Mouse (Mus musculus) limb, embryonic 15.5 days (tissue): ENCODE data around the gene Yaf2. TPM values are rescaled to one million over a fixed set of nuclear protein-coding genes. Genes with fewer than 3 reads are reported as not detected.

ENCODE experiments used
- ATAC-seq: fragments of 200-750 bp; cut with Nextera tagmentation; 2 replicates; pipeline ENCODE4 v1.8.0; 2017; ENCODE audit warnings: low read depth, moderate TSS enrichment; ENCODE audit not compliant: insufficient number of reproducible peaks, low FRiP score, low TSS enrichment
- H3K27ac ChIP-seq: fragments of 300-500 bp; sonication (generic); 2 replicates; pipeline ENCODE4 v1.5.1; 2015; ENCODE audit warnings: moderate library complexity, mild to moderate bottlenecking, inconsistent platforms
- H3K27me3 ChIP-seq: fragments of 300-500 bp; sonication (generic); 2 replicates; pipeline ENCODE4 v1.6.1; 2015; ENCODE audit warnings: inconsistent platforms
- H3K36me3 ChIP-seq: fragments of 300-500 bp; sonication (generic); 2 replicates; pipeline ENCODE4 v1.6.1; 2015; ENCODE audit warnings: inconsistent platforms
- H3K4me1 ChIP-seq: fragments of 300-500 bp; sonication (generic); 2 replicates; pipeline ENCODE4 v1.6.1; 2015; ENCODE audit warnings: inconsistent platforms
- H3K4me2 ChIP-seq: fragments of 300-500 bp; sonication (generic); 2 replicates; pipeline ENCODE4 v1.6.1; 2015; ENCODE audit warnings: mild to moderate bottlenecking, inconsistent platforms
- H3K4me3 ChIP-seq: fragments of 300-500 bp; sonication (generic); 2 replicates; pipeline ENCODE4 v1.5.1; 2015; ENCODE audit warnings: mild to moderate bottlenecking, inconsistent platforms
- H3K9ac ChIP-seq: fragments of 300-500 bp; sonication (generic); 2 replicates; pipeline ENCODE4 v1.6.1; 2015; ENCODE audit warnings: inconsistent platforms
- H3K9me3 ChIP-seq: fragments of 300-500 bp; sonication (generic); 2 replicates; pipeline ENCODE4 v1.6.1; 2016; ENCODE audit warnings: inconsistent platforms
- WGBS: fragments of 180-500 bp; shearing (Covaris S2); methylation state at CpG from one replicate; pipeline ENCODE4 v1.1.7; 2015; 5-methylcytosine and 5-hydroxymethylcytosine counted together
- polyA plus RNA-seq: library from polyadenylated mRNA; unstranded; fragments of >200 nt; fragmentation: Nextera tagmentation; extraction: Ambion mirVana; gene quantifications from 2 replicates; pipeline ENCODE4 v1.2.1, GENCODE M21; 2015

The Yaf2 gene
- polyA plus RNA-seq, 1 experiment from 2014 or later: 58.6 TPM

DNA sequence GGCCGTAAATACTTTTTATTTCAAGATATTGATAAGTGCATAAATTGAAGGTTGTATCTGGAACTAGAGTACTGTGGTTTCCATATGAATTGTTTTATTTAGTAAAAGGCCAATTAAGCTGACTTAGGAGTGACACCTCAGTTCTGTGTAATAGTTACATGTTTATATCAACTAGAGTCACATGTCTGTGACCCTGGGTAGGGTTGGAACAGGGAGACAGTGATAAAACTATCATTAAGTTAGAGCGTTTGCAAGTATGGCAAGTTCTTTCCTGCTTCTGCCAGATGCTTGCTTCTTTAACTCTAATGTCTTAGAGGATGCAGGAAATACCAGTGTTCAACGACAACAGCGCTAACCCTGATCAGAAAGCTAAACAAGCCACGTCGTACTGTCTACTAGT lies 52.4 kb downstream of the Yaf2 start:
- Histone ChIP-seq H3K9me3 (no peaks in the 10 kb centered on the region), H3K4me3 (no peak overlapping the region), H3K4me1 (no peaks in the 10 kb centered on the region; the same call in 1 of the 2 replicates), H3K27ac (no peak overlapping the region), H3K9ac (no peak overlapping the region), H3K4me2 (no peak overlapping the region), H3K27me3 (no peaks in the 10 kb centered on the region), H3K36me3 (peaks cover 24% of the 10 kb centered on the region)
- no peak for ATAC-seq
- 79% methylated on average over 6 of the region's 6 CpGs for WGBS

DNA sequence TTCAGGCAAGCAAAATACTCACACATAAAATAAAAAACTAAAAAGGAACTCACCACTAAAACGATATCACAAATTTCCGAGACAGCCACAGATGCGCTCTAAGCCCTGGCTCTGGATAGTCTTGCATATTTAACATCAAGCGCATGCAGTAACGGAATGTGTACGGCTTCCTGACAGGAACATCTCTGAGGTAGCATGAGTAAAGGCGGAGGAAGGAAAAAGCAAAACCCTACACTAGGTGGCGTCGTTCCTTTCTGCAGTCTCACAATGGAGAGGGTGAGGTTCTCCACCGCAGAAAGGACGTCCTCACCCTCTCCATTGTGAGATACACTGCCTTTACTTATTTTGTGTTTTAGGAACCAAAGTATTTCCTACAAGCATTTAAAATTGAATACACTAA lies 53.4 kb downstream of the Yaf2 start:
- Histone ChIP-seq H3K36me3 (peaks cover 24% of the 10 kb centered on the region), H3K4me3 (no peak overlapping the region), H3K4me2 (no peak overlapping the region), H3K9ac (no peak overlapping the region), H3K27ac (no peak overlapping the region), H3K4me1 (no peaks in the 10 kb centered on the region; the same call in 1 of the 2 replicates), H3K27me3 (no peaks in the 10 kb centered on the region), H3K9me3 (no peaks in the 10 kb centered on the region)
- WGBS: 75% methylated on average over 11 of the region's 11 CpGs
- no peak for ATAC-seq

DNA sequence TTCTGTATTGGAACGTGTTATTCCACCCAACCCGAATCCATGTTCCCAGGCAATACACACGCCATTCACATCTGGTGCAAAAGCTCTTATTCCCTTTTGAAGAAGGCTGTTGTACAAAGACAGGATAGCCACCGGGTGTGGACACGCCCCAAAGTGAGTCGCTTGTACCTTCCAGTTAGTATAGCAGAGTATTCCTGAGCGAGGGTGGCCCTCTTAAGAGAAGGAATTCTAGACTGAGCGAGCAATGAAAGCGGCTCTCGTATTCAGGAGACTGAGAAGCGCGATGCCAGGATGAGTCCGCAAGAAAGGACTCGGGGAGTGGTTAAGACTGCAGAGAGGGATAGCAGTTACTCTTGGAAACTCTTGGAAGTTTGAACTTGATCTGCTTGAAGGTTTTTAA lies 60.5 kb downstream of the Yaf2 start:
- no peaks in the 10 kb centered on the region for H3K9me3 ChIP-seq
- H3K36me3 ChIP-seq: peaks cover 12% of the 10 kb centered on the region
- peaks cover 24% of the 10 kb centered on the region for H3K4me1 ChIP-seq
- no peak for ATAC-seq
- H3K27ac ChIP-seq: no peak overlapping the region
- peak overlapping the region; percentile 91 for H3K4me2 ChIP-seq
- no peak overlapping the region; the same call in 1 of the 2 replicates for H3K9ac ChIP-seq
- H3K27me3 ChIP-seq: no peaks in the 10 kb centered on the region
- 5% methylated on average over 14 of the region's 14 CpGs for WGBS
- H3K4me3 ChIP-seq: peak overlapping the region; percentile 77

DNA sequence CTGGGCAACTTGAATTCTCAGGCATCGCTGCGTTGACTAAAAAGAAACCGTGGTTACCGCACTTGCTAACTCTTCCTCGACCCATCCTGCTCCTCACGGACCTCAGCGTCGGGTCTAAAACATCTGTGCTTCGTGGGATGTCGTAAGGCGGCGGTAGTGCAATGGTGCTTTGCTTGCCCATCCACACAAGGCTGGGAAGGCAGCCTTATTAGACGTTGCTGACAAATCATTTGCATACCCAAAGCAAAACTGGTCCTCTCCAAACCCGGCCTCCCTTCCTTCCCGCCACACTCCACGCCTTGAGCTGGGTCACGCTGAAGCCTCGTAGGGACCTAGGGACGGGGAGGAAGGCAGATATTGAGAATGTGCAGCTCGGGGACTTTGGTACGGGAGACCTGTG lies 61.1 kb downstream of the Yaf2 start:
- under 1% methylated on average over 21 of the region's 21 CpGs for WGBS
- peak; percentile 36 for ATAC-seq
- Histone ChIP-seq H3K9me3 (no peaks in the 10 kb centered on the region), H3K27me3 (no peaks in the 10 kb centered on the region), H3K9ac (peak overlapping the region; percentile 33; the same call in 1 of the 2 replicates), H3K4me3 (peak overlapping the region; percentile 77), H3K4me1 (peaks cover 24% of the 10 kb centered on the region), H3K27ac (peak overlapping the region; percentile 94), H3K36me3 (0 out of 2 replicates have a peak, but pooled peaks cover 6% of the 10 kb centered on the region), H3K4me2 (peak overlapping the region; percentile 91)

DNA sequence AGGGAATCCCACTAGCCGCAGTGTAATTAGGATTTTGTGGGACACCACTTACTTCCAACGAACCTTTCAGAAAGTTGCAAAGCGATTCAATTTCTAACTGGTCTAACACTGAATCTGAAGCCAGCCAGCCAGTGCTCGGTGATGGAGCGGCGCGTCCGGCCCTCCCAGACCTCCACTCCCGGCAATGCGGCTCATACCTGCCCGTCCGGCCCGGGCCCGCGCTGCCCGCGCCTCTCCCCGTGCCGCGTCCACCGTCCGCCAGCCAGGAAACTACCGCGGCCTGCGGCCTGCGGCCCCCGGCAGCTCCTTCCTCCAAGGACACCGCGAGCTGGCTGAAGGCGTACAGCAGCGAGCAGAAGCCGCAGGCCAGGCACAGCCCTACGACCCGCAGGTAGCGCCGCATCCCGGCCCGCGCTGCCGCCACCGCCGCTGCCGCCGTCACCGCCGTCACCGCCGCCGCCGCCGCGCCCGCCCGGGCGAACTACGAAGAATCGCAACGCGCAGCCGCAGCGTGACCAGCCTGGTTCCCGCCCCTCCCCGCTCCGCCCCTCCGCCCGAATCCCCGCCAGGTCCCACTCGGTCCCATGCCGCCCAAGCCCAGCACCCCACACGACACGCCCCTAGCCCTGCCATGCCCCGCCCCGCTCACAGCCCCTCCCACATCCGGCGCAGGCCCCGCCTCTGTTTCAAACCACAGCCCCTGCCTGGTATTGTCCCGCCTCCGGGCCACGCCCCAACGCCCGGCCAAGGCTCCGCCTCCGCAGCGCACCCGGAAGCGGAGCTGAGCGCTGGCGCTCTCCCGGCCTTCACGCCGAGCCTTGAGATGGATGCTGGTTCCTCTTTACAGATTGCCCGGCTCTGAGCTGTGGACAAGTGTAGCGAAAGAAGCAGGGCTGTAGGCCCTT lies 61.8 kb downstream of the Yaf2 start, which contains the start of gene Gxylt1:
Gxylt1 (minus strand) TSS at position 501 of the 905 bp plus-strand sequence.
- 0% methylated on average over 60 of the region's 93 CpGs for WGBS
- Histone ChIP-seq H3K9ac (peak within 1 kb of the TSS; percentile 81), H3K27ac (peak within 1 kb of the TSS; percentile 94), H3K4me2 (peak within 1 kb of the TSS; percentile 91), H3K4me1 (peaks cover 28% of the 10 kb centered on the region), H3K27me3 (no peaks in the 10 kb centered on the region), H3K4me3 (peak within 1 kb of the TSS; percentile 77), H3K9me3 (no peaks in the 10 kb centered on the region), H3K36me3 (peaks cover 7% of the 10 kb centered on the region; the same call in 1 of the 2 replicates)
- ATAC-seq: peak; percentile 99

DNA sequence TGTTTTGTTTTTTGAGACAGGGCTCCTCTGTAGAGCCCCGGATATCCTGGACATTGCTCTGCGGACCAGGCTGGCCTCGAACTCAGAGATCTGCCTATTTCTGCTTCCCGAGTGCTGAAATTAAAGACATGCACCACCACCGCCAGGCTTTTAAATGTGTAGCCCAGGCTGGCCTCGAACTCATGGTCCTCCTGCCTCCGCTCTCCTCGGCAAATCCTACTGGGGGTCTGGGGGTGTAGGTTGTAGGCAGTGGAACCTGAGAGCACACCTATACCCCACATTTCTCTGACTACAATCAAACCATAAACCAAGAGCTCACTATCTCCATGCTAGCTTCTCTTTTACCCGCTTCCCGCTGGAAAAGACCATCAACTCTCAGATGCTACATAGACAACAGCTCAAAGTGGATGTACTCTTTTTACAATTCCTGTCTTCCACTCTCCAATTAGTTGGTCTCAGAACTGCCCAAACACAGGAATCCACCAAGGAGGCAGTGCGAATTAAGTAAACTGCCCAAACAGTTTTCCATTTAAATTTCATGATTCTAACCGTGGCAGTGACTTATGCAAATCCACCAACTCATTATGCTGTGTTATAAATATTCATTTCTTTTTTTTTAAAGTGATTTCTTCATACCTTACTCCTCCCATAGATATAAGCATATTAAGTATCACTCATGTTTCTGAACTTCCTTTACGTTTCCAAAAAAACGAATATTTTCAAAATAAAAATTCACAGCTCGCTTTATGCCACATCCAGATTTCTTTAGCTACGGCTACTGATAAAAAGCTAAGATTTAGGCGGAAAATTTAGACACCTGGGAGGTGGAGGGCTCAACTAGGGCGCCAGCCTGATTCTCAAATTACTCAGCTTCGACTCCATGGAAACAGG lies 62.7 kb downstream of the Yaf2 start:
- no peaks in the 10 kb centered on the region for H3K9me3 ChIP-seq
- peaks cover 28% of the 10 kb centered on the region for H3K4me1 ChIP-seq
- H3K9ac ChIP-seq: peak overlapping the region; percentile 81
- peak overlapping the region; percentile 77 for H3K4me3 ChIP-seq
- no peaks in the 10 kb centered on the region for H3K27me3 ChIP-seq
- peak overlapping the region; percentile 94 for H3K27ac ChIP-seq
- ATAC-seq: no peak
- 44% methylated on average over 19 of the region's 19 CpGs for WGBS
- H3K36me3 ChIP-seq: peaks cover 8% of the 10 kb centered on the region; the same call in 1 of the 2 replicates
- H3K4me2 ChIP-seq: peak overlapping the region; percentile 50

DNA sequence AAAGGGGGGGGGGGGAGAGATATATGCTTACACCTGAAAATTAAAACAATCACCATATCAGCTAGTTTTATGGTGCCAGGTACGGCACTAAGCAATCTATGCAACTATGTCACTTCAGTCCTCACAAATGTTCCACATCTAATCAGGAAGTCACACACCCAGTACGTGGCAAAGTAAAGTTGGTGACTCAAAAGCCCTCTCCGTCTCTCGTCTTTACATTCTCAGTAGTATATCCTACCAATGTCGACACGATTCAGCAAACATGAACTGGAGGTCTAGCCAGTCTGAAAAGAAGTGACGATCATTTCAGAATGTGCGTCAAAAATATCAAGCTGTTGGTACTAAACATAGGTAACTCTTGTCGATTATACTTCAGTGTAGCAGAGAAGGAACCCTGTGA lies 63.8 kb downstream of the Yaf2 start:
- Histone ChIP-seq H3K4me3 (no peak overlapping the region), H3K9ac (no peak overlapping the region), H3K4me2 (no peak overlapping the region), H3K36me3 (peaks cover 5% of the 10 kb centered on the region; the same call in 1 of the 2 replicates), H3K27ac (no peak overlapping the region), H3K9me3 (no peaks in the 10 kb centered on the region), H3K27me3 (no peaks in the 10 kb centered on the region), H3K4me1 (peaks cover 28% of the 10 kb centered on the region)
- no peak for ATAC-seq
- 84% methylated on average over 9 of the region's 9 CpGs for WGBS

DNA sequence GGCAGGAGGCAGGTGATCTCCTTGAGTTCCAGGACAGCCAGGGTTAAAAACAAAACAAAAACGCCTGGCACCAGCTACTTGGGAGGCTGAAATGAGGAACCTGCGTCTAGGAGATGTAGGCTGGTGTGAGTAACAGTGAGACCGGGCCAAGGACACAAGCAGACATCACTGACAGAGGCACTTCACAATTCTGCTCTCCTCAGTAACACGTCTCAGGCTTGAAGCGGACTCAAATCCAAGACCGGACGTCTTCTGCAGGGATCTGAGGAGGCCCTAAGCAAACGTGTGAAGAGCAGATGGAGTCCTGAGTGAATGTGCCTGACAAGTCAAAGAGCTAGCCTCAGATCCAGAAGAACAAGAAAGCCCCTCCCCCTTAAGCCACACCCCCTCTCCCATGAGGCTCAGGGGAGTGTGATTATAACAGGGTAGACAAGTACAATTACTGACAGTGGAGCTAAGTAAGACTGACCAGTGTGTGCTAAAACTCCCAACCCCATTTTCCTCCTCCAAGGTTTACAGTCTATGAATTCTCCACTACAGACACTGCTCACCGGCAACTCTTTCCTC lies 66.4 kb downstream of the Yaf2 start:
- Histone ChIP-seq H3K9ac (no peak overlapping the region), H3K27me3 (no peaks in the 10 kb centered on the region), H3K27ac (no peak overlapping the region), H3K4me3 (no peak overlapping the region), H3K4me2 (no peak overlapping the region), H3K36me3 (peaks cover 5% of the 10 kb centered on the region; the same call in 1 of the 2 replicates), H3K4me1 (peaks cover 24% of the 10 kb centered on the region), H3K9me3 (no peaks in the 10 kb centered on the region)
- 76% methylated on average over 9 of the region's 9 CpGs for WGBS
- ATAC-seq: no peak

DNA sequence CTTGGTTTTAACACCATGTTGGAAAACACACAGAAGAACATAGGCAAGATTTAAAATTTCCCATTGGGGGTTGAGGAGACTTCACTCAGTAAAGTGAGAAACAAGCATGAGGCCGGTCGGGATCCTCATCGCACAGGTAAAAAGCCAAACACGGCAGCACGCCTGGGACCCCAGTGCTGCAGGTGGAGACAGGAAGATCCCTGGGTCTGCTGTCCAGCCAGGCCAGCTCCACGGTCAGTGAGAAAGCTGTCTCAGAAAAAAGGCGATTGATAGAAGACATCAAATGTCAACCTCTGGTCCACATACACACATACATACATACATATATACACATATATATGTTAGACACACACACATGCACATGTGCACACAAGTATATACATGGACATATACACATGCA lies 67.2 kb downstream of the Yaf2 start:
- Histone ChIP-seq H3K27me3 (no peaks in the 10 kb centered on the region), H3K36me3 (peaks cover 5% of the 10 kb centered on the region; the same call in 1 of the 2 replicates), H3K4me1 (peaks cover 24% of the 10 kb centered on the region), H3K27ac (no peak overlapping the region), H3K9me3 (no peaks in the 10 kb centered on the region), H3K4me2 (no peak overlapping the region), H3K4me3 (no peak overlapping the region), H3K9ac (no peak overlapping the region)
- no peak for ATAC-seq
- 89% methylated on average over 7 of the region's 7 CpGs for WGBS

DNA sequence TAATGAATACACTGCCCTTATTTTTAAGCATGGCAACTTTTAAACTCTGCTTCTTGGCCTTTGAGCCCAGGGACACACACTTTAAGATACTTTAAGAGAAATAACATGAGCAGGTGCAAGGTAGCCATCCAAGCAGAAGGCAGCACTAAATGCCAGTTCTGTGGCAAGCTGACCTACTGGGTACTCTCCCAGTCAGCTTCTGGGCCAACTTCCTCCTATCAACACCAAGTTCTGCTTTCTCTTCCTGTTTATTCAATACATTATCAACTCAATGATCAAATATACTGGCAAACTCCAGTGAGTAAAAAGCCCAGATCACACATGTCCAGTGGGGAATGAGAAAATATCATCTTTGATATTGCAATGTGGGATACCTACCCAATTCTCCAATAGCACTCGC lies 68.7 kb downstream of the Yaf2 start:
- H3K4me2 ChIP-seq: no peak overlapping the region
- H3K9ac ChIP-seq: no peak overlapping the region
- no peak overlapping the region for H3K4me3 ChIP-seq
- no peaks in the 10 kb centered on the region for H3K27me3 ChIP-seq
- peaks cover 5% of the 10 kb centered on the region; the same call in 1 of the 2 replicates for H3K36me3 ChIP-seq
- H3K27ac ChIP-seq: no peak overlapping the region
- H3K9me3 ChIP-seq: no peaks in the 10 kb centered on the region
- no peak for ATAC-seq
- WGBS: 93% methylated on average over 1 of the region's 1 CpGs
- H3K4me1 ChIP-seq: peaks cover 14% of the 10 kb centered on the region

DNA sequence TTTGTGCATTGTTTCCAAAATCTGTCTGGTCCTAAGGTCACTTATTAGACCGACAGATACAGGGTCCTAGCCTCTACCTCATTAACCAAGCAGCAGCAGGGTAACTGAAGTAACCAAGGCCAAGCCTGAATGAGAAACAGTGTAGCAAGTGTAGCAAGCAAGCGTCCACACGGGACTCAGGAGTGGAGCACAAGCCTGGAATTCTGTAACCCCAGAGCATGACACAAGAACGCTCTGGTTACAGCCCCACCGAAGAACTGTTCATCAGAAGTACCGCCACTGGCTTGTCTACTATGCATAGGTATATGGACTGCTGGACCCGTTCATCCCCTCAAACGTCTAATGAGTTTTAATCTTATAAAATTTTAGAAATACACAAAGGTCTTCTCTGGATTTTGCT lies 69.3 kb downstream of the Yaf2 start:
- Histone ChIP-seq H3K4me2 (no peak overlapping the region), H3K4me1 (peaks cover 11% of the 10 kb centered on the region), H3K9me3 (no peaks in the 10 kb centered on the region), H3K36me3 (peaks cover 5% of the 10 kb centered on the region; the same call in 1 of the 2 replicates), H3K27me3 (no peaks in the 10 kb centered on the region), H3K4me3 (no peak overlapping the region), H3K9ac (no peak overlapping the region), H3K27ac (no peak overlapping the region)
- ATAC-seq: no peak
- 70% methylated on average over 8 of the region's 8 CpGs for WGBS
